Mouse (Mus musculus): ENCODE data around the gene Pax8.

Gene Pax8

DNA sequence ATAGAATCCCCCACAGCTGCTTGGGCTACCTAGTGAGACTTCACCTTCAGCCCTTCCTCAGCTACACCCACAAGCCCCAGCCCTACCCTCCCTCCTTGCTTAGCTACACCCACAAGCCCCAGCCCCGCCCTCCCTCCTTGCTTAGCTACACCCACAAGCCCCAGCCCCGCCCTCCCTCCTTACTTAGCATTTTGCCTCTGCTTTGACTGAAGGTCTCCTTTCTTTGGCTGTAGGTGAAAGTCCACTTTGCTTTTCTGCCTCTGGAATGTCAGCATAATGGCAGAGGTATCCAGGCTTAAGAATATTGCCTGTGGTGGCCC is 14.6 kb downstream of the Pax8 start:
- DNase-seq (ENCODE audit: low read depth): no peak

DNA sequence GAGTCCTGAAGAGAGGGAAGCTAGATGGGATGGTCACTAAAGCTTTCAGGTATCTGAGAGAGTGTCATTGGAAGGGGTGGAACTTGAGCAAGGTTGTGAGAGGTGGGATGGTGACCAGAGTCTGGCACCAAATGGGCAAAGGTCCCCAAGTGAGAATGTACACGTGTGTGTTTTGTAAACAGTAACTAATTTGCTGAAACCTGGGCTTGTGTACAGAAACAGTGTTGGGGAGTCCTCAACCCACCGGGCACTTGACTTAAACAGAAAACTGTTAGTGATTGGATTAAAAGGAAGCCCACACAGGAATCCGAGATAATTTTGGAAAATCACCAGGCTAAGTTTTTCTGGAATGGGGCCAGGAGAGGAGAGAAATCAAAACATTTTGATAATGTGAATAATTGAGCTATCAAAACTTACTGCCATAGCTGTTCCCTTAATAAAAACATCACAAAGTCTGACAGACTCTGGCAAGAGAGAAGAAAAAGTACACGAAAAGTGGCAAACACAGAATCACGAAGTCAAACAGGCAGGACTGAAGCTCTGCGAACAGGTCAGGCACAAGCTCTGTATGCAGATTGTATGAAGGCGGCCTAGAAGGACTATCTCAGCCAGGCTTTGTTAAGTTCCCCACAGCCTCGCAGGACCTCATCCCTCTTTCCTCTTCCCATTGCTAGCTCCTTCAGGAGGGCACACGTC is 15.1 kb downstream of the Pax8 start:
- DNase-seq (ENCODE audit: low read depth): no peak

DNA sequence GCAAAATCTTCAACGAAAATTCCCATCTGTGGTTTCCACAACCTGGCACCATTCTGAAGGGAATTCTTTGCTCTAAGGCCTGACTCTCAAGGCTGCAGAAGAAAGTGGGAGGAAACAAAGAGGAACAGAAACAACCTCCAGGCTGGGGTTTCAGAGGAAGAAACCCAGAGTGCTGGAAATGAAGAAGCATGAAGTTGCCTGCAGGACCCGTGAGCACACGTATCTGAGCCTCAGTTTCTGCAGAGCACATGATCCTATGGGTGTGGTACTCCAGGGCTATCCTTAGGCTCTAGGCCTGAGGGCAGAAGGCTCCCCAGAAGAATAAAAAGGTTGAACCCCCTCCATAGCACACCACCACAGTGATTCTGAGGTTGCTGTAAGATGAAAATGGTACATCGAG is 18.6 kb downstream of the Pax8 start:
- no peak for DNase-seq (ENCODE audit: low read depth)

DNA sequence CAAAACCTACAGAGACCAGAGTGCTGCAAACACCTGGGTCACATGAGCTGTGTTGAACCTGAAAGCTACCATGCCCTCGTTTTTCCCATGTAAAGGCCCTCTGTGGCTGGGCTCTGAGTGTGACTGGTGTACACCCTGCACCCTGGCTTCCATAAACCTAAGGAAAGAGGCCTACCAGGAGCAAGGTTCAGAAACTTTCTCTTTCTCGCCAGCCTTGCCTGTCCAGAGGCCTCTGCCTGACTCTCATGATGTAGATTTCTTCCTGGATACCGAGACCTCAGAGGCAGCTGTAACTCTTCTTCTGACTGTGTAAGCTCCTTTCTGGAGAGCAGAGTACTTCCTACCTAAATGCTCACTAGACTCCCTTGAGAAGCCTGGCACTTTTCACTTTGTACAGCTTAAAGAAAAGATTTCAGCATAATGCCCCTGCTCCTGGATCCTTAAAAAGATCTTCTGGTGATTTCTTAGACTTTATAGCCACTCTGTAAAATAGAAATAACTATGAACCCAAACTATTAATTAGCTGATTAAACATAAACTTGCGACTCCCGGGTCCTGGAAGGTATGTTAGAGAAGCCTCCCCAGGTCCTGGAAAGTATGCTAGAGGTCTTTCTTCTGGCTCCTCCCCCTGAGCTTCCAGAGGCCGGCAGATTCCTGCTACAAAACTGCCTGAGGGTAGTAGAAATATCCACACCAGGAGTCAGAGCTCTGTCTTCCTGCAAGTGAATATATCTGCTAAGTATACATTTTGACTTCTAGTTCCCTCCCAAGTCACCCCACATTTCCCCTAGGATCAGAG is 20.1 kb downstream of the Pax8 start:
- no peak for DNase-seq (ENCODE audit: low read depth)

DNA sequence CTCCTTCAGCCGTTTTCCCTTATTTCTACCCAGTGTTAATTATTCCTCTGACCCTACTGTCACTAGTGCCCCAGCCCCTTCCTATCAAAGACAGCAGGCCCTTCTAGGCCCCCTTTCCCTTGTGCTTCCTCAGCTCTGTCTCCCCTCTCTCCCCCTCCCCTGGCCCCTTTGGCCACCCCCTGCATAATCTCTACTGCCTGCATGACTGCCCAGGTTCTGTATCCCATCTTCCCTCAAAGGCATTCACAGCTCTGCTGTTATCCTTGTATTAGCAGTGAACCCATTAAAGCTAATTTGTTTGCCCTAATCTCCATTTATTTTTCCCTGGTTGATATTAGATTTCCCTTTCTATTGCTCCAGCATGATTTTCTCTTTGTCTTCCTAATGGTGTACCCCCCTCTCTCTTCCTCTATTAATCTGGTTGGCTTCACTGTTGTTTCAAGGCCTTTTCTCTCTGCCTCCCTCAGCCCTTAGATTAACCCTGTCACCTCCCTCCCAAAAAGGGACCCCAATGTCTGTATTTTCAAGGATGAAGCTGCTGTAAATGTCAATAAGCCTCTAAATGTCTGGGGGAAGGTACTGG is 20.9 kb downstream of the Pax8 start:
- no peak for DNase-seq (ENCODE audit: low read depth)

DNA sequence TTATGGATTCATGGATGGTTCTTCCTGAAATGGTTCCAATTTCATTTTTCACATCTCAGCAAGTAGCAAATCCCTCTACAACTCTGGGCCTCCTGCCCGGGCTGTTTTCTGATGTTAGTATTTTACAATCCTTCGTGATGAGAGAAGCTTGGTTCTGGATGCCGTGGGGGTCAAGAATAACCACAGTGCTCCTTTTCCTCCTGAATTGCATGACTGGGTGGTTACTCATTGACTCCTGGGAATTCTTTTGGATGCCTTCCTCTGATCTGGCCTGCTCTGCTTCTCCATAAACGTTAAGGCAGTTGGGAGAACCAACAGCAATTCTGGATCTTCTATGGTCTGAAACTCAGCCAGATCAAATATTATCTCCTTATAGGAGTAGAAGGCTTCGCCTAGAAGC is 22.2 kb downstream of the Pax8 start:
- DNase-seq (ENCODE audit: low read depth): peak; percentile 97

DNA sequence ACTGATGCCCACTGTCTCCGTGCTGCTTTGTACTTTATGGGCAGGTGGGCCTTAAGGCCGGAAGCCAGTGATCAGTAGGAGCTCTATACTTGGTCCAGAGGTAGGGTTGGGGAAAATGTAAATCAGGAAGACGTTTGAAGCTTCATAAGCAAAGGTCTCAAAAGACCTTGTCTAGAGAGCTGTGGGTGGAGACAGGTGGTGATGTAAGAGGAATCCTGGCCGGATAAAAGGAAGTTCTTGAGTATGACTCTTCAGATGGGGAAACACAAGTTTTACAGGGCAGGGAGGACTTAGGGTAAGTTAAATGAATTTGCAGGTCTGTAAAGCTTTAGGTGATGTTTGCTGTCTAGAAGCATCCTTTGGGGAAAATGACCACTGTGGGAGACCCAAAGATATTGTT is 26.3 kb downstream of the Pax8 start:
- DNase-seq (ENCODE audit: low read depth): no peak

DNA sequence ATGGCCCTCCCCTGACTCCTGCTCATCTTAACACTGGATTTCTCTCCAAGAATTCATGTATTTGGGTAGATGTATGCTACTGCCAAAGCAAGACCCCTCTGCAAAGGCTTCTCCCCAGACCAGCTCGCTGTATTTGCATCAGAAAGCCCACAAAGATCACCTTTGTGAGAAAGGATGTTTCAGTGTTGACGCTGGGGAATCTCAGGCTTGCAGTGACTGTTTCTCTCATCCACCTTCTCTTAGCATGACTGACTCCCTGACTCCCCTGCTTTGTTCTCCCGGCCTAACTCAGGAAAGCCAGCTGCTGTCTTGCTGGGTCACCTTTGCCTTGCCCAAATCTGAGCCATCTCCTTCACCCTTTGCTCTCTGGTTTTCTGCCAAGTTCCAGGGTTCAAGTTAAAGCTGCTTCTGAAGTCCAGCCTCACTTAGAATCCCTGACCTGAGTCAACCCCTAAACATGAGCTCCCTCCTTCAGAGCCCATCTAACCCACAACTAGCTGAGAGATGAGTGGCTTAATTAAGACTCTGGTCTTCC is 32.1 kb downstream of the Pax8 start:
- DNase-seq (ENCODE audit: low read depth): no peak

DNA sequence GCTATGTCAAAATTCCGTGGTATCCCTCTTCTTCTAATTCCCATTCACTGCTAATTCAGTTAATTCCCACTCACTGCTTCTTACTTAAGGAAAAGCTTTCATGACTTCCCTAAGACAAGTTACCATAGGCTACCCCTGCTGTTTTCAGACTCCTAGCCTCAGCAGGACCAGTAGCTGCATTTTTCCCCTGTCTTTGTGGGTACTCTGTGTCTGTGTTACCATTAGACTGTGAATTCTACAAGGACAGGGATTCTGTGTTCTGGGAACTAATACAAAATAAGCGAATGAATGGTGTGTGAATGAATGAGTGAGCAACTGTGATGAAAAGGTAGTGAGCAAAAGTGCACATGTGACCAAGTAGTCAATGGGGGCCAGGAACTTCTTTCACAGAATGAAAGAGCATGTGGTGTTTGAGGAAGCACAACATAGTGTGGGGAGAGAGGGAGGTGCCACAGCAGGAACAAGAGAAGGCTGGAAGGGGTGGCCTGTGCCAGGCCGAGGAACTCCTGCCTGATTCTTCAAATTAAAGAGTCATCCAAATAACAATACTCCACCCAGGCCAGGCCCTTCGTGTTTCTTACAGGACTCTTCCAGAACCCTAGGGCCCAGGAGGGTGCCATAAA is 33.0 kb downstream of the Pax8 start:
- DNase-seq (ENCODE audit: low read depth): no peak

DNA sequence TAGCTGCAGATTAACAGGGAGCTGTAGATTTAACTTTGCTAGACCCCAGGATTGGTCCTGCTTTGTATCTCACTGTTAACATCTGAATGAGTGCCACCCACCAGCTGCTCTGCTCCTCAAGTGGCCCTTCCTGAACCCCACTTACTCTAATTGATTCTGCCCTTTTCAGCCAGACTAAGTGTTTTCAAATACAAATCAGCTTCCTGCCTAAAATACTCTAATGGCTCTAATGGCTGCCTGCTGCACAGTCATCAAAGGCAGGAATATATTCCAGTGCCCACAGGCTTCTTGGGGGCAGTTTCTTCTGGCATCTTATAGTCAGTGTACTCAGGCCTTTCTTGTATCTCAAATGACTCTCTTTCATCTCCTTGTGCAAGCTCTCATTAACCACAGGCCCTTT is 33.5 kb downstream of the Pax8 start:
- DNase-seq (ENCODE audit: low read depth): no peak

DNA sequence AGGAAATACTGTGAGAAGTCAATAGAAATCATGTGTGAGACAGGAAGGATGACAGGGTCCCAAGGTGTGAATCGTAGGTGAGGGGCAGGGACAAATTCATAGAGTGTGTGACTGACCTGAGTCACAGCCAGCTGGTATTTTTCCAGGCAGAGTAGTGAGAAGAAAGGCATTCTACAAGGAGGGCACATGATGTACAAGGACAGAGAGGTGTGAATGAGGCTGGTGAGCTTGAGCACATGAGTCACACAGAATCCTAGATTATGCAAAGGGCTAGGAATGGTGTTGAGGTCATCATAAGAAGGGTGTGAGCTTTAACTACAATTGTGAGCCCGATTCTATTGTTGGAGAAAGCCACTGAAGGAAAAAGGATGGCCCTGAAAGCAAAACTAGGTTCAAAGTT is 35.3 kb downstream of the Pax8 start:
- DNase-seq (ENCODE audit: low read depth): no peak

DNA sequence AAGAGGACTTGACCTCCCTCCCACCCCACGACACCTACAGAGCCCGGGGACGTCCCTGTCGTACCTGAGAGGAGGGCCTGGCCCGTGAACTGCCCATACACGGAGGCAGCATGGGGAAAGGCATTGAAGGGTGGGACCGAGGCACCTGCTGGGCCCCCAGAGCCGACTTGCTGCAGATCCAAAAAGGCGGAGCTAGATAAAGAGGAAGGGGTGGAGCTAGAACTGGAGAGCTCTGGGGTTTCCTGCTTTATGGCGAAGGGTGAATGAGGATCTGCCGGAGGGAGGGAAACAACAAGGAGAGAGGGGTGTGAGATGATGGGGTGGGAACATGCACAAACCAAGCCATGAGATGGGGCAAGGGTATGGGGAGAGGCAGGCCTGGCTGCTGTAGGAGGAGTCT is 39.7 kb downstream of the Pax8 start:
- no peak for DNase-seq (ENCODE audit: low read depth)

DNA sequence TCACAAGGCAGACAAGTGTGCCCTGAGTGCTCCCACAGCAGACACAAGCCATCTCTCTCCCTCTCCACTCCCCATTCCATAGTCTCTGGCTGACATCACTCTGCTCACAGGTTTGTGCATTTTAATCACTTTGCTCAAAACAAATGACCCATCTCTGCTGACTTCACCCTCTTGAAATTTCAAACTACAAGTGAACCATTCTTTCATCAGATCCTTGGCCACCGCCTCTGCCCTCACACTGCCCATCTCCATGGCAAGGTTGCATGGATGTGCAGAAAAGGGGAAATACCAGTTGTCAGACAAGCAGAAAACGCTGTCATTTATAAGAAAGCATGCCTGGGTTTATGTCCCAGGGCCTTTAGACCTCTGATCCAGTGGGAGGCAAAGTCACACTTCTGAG is 40.7 kb downstream of the Pax8 start:
- no peak for DNase-seq (ENCODE audit: low read depth)

DNA sequence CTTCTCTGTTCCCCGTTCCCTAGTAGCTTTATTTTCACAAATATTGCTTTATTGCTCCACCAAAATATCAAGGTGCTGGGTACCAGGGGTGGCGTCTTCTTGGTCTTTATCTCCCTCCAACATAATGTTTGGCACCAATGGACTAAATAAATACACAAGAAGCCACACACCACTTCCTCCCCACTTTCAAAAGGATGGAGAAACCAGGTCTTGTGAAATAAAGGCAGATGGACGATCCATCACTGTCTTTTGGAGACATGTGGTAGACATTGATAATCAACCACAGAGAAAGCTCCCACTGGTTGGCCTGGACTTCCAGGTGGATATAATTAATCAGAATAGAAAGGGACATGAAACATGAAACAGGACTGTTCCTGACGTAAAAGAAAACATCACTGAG is 45.6 kb downstream of the Pax8 start:
- DNase-seq (ENCODE audit: low read depth): no peak

DNA sequence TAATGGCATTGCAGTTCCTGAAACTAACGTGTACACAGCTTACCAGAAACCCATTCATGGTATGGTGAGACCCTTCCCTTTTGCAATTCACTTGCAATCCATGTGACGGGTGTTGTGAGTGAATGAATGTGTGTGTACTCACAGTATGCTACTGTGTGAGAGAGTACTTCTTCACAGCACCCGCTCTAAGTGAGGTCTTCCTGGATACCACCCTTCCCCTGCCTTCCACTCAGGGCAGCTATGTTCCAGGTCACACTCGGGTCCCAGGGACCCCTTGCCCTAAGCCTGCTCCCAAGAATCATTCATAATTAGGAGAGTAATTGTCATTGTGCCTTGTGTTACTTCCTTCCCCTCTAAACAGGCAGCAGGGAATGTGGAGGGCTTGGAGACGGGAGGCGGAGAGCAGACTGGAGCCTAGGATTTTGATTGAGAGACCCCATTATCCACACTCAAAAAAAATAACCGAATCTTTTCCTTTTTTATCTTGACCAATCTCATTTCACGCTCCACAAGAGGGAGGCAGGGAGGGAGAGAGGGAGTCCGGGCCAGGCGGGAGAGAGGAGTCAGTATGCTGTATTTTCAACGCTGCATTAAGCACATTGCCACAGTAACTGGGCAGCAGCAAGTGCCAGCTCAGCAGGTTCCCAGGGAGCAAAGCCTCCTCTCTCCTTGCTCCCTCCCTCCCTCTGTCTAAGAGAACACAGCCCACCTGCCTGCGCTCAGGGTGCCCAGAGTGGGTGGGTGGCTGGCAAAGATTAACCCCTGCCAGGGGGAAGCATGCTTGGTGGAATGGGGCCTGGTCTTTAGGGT is 47.3 kb downstream of the Pax8 start:
- DNase-seq (ENCODE audit: low read depth): no peak

DNA sequence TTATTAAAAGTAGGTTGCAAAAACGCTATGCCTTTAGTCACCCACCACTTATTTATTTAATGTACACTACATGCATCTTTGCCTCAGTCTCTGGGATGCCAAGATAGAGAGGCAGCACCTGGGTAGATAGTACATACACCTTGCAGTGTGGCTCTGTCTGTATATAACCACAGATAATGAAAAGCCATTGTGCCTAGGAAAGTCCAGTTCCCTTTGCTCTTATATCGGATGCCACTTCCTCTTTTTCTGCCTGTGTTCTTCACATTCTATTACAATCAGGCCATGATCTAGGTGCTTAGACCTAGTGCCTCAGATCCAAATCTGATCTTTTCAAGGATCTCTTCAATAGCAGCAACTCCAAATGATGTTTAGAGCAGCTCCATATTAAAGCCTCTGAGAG is 49.8 kb downstream of the Pax8 start:
- DNase-seq (ENCODE audit: low read depth): no peak

DNA sequence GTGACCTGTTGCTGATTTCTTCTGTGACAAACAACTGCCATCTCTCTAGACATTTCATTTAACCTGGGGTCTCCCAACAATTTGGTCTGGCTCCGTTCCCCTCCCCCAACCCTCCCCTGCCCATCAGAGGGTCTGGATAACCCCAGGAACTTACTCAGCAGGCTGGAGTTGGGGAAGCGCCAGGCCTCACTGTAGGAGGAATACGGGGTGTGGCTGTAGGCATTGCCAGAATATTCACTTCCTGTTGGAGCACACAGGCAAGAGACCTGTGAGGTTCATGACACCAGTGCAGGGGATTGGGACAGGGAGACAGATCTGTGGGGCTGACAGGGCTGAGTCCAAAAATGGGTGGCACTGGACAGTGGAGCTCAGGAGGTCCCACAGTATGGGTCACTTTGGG is 52.6 kb downstream of the Pax8 start:
- DNase-seq (ENCODE audit: low read depth): no peak

DNA sequence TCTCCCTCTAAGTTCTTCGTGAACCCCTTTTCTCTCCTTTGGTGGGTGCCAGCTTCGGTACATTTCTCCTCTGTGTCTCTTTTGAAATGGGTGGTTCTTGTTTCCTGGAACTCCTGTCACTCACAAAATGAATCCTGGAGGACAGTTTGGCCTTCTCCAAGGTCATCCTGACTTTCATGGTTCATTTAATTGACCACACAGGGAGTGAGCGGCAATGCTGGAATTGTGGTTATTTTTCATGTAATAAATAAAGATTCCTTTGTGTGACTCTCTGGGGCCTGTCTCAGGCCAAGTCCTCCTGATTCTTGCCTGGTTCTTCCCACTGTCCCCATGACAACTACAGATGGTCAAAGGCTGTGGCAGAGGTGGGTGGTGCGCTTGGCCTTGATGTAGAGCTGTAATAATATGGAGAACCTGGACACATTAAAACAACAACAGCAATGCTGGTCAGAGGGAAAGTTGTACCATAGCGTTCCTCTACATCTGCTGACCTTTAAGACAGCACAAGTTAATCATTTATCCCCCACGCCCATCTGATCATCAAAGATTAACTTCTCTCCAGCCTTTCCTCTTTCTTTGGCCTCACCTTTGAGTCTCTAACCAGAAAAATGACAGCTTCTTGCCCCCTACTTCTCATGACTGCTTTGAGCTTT is 54.1 kb downstream of the Pax8 start:
- DNase-seq (ENCODE audit: low read depth): no peak

DNA sequence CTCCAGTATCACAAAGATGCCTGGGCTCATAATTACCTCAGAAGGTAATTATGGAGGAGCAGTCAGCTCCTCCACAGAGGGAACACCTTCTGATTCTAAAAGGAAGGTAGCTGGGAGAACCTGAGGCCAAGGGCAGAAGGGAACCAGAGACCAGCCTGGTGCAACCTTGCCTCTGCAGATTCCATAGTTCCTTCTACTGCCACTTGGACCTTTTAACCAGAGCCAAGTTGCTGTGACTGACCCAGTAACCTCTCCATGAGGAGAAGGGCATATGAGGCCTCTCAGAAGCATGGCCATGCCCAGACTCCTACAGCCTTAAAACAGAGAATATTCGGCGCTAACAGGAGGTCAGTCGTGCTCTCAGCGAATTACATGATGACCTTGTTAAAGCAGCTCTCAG is 57.8 kb downstream of the Pax8 start:
- no peak for DNase-seq (ENCODE audit: low read depth)

DNA sequence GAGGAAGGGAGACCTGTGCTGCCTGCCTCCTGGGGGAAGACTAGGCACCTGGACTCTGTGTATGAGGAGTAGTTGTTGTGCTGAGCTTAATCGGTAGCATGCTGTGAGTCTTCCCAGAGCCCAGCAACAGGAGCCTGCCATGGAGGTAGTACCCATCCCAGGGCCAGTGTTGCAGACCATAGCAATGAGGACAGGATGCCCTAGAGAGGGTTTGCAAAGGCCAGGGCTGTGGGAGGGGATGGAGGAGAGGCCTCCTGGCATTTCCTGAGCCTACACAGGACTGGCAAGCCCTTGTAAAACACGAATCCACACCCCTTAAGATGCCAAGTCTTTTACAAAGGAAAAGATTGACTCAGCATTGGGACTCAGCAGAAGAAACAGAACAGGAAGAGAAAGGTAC is 58.3 kb downstream of the Pax8 start:
- no peak for DNase-seq (ENCODE audit: low read depth)

DNA sequence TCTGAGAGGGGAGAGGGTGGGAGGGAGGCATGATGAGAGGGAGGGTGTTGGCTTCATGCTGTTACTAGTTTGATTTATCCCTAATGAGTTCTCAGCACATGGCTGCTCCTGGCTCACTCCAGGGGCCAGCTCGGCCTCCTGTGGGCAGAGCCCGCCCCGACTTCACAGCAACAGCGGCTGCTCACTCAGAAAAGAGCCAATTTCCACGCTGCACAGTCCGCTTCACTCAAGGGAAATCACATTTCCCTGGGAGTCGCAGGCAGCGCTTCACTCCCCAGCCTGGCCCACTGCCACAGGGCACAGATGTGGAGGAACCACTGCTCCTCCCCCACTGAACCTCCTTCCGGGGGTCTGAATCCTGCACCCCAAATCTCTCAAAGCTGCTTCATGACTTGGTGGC is 58.7 kb downstream of the Pax8 start:
- no peak for DNase-seq (ENCODE audit: low read depth)

DNA sequence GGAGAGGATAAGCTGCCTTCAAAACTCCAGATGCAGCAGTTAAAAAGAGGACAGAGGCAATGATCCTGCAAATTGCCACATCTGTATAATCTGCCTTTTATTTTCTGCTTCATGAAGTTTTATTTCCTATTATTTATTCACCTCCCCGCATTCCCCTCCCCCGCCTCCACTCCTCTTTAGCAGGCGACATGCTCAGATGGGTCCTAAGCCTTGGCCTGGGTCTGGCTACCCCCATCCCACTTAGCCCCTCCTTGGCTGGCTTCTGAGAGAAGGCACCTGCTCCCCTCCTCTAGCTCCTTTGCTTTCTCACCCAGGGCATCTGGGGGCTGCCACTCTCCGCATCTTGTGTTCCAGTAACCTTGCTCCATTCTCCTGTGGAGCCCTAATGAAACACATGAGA is 61.7 kb downstream of the Pax8 start:
- no peak for DNase-seq (ENCODE audit: low read depth)
